Mouse (Mus musculus) lung, postnatal 4 days (tissue): ENCODE measurements around the gene Ripply2.
"Not testable (repeated sequence)": the region's sequence is repeated elsewhere in the genome, so short reads cannot be mapped to it uniquely, and the experiment has no call there.

Source experiments
- DNase-seq, 2 experiments: peaks; one replicate each; pipeline ENCODE4 v3.0.0; 2021

The Ripply2 gene

GRCm38 (mm10) chr9:87015288-87015937 lies at the start of gene Ripply2:
Ripply2 (plus strand) TSS chr9:87015537.
- peak in 1 of 2 experiments; percentile 23 for DNase-seq

- DNase-seq = not testable (repeated sequence)
Measured at GRCm38 (mm10) chr9:86972471-86972870, 42.9 kb upstream of the Ripply2 start.

- DNase-seq = no peak
Measured at GRCm38 (mm10) chr9:86973562-86973961, 41.8 kb upstream of the Ripply2 start.

- DNase-seq = no peak
Measured at GRCm38 (mm10) chr9:86976896-86977295, 38.4 kb upstream of the Ripply2 start.

- no peak for DNase-seq
Measured at GRCm38 (mm10) chr9:86978257-86978907, 37.0 kb upstream of the Ripply2 start.

- DNase-seq = no peak
Measured at GRCm38 (mm10) chr9:86980048-86980447, 35.3 kb upstream of the Ripply2 start.

- DNase-seq = no peak
Measured at GRCm38 (mm10) chr9:86980942-86981341, 34.4 kb upstream of the Ripply2 start.

GRCm38 (mm10) chr9:86981551-86981950 lies 33.8 kb upstream of the Ripply2 start:
- DNase-seq = no peak

- DNase-seq = no peak
Measured at GRCm38 (mm10) chr9:86984583-86984982, 30.8 kb upstream of the Ripply2 start.

- DNase-seq = no peak
Measured at GRCm38 (mm10) chr9:86985105-86985504, 30.2 kb upstream of the Ripply2 start.

GRCm38 (mm10) chr9:86986703-86987296 lies 28.5 kb upstream of the Ripply2 start:
- peak in 1 of 2 experiments; percentile 43 for DNase-seq

GRCm38 (mm10) chr9:86989822-86990221 lies 25.5 kb upstream of the Ripply2 start:
- no peak for DNase-seq

- no peak for DNase-seq
Measured at GRCm38 (mm10) chr9:86991758-86992157, 23.6 kb upstream of the Ripply2 start.

GRCm38 (mm10) chr9:86997046-86997691 lies 18.2 kb upstream of the Ripply2 start:
- no peak for DNase-seq

- no peak for DNase-seq
Measured at GRCm38 (mm10) chr9:86999956-87000582, 15.3 kb upstream of the Ripply2 start.

- no peak for DNase-seq
Measured at GRCm38 (mm10) chr9:87004701-87005434, 10.5 kb upstream of the Ripply2 start.

- DNase-seq = no peak
Measured at GRCm38 (mm10) chr9:87005435-87005779, 9.9 kb upstream of the Ripply2 start.

GRCm38 (mm10) chr9:87008507-87008906 lies 6.8 kb upstream of the Ripply2 start:
- DNase-seq = no peak

GRCm38 (mm10) chr9:87008919-87009318 lies 6.4 kb upstream of the Ripply2 start:
- no peak for DNase-seq

GRCm38 (mm10) chr9:87015938-87016294 lies 579 bp downstream of the Ripply2 start:
- no peak for DNase-seq

GRCm38 (mm10) chr9:87021778-87022523 lies 6.6 kb downstream of the Ripply2 start, which contains the start of gene Cyb5r4:
Cyb5r4 (plus strand) TSS chr9:87022014.
- DNase-seq = peak; percentile 96 to 97

GRCm38 (mm10) chr9:87025764-87026163 lies 10.4 kb downstream of the Ripply2 start:
- no peak for DNase-seq
